Mouse (Mus musculus) hindbrain, embryonic 16.5 days (tissue): ENCODE data around the gene Ankrd13d. TPM values are rescaled to one million over a fixed set of nuclear protein-coding genes. Genes with fewer than 3 reads are reported as not detected.
"Not testable (repeated sequence)": the region's sequence is repeated elsewhere in the genome, so short reads cannot be mapped to it uniquely, and the experiment has no call there.

Experiments
- ATAC-seq: fragments of 200-750 bp; cut with Nextera tagmentation; 2 replicates; pipeline ENCODE4 v1.8.0; 2017; ENCODE audit warnings: moderate TSS enrichment, moderate library complexity
- H3K27ac ChIP-seq: fragments of 300-500 bp; sonication (generic); 2 replicates; pipeline ENCODE4 v1.5.1; 2014; ENCODE audit warnings: low read depth, mild to moderate bottlenecking, control low read depth, low read length, moderate library complexity
- H3K27me3 ChIP-seq: fragments of 300-500 bp; sonication (generic); replicated peaks from 2 replicates; pipeline ENCODE4 v1.6.1; 2014; ENCODE audit warnings: low read length; ENCODE audit not compliant: control insufficient read depth, insufficient read depth
- H3K36me3 ChIP-seq: fragments of 300-500 bp; sonication (generic); 2 replicates; pipeline ENCODE4 v1.6.1; 2014; ENCODE audit warnings: mild to moderate bottlenecking, low read length, moderate library complexity, mixed read lengths; ENCODE audit not compliant: control insufficient read depth, insufficient read depth
- H3K4me1 ChIP-seq: fragments of 300-500 bp; sonication (generic); 2 replicates; pipeline ENCODE4 v1.6.1; 2014; ENCODE audit warnings: low read depth, low read length; ENCODE audit not compliant: control insufficient read depth, insufficient read depth
- H3K4me2 ChIP-seq: fragments of 300-500 bp; sonication (generic); 2 replicates; pipeline ENCODE4 v1.6.1; 2014; ENCODE audit warnings: mild to moderate bottlenecking, low read length, control low read depth, moderate library complexity
- H3K4me3 ChIP-seq: fragments of 300-500 bp; sonication (generic); 2 replicates; pipeline ENCODE4 v1.5.1; 2014; ENCODE audit warnings: mild to moderate bottlenecking, low read length, control low read depth, moderate library complexity
- H3K9ac ChIP-seq: fragments of 300-500 bp; sonication (generic); 2 replicates; pipeline ENCODE4 v1.6.1; 2014; ENCODE audit warnings: low read depth, mild to moderate bottlenecking, control low read depth, low read length, moderate library complexity
- H3K9me3 ChIP-seq: fragments of 300-500 bp; sonication (generic); 2 replicates; pipeline ENCODE4 v1.6.1; 2014; ENCODE audit warnings: mild to moderate bottlenecking, low read length, moderate library complexity; ENCODE audit not compliant: control insufficient read depth
- WGBS: fragments of 180-500 bp; shearing (Covaris S2); extraction: QIAGEN DNeasy Blood & Tissue Kit; methylation state at CpG from one replicate; pipeline ENCODE4 v1.1.7; 2014; 5-methylcytosine and 5-hydroxymethylcytosine counted together
- polyA plus RNA-seq: library from polyadenylated mRNA; unstranded; fragments of >200 nt; fragmentation: Nextera tagmentation; extraction: Ambion mirVana; gene quantifications from 2 replicates; pipeline ENCODE4 v1.2.1, GENCODE M21; 2015

The Ankrd13d gene
- polyA plus RNA-seq, 1 experiment from 2014 or later = 85.3 TPM

DNA sequence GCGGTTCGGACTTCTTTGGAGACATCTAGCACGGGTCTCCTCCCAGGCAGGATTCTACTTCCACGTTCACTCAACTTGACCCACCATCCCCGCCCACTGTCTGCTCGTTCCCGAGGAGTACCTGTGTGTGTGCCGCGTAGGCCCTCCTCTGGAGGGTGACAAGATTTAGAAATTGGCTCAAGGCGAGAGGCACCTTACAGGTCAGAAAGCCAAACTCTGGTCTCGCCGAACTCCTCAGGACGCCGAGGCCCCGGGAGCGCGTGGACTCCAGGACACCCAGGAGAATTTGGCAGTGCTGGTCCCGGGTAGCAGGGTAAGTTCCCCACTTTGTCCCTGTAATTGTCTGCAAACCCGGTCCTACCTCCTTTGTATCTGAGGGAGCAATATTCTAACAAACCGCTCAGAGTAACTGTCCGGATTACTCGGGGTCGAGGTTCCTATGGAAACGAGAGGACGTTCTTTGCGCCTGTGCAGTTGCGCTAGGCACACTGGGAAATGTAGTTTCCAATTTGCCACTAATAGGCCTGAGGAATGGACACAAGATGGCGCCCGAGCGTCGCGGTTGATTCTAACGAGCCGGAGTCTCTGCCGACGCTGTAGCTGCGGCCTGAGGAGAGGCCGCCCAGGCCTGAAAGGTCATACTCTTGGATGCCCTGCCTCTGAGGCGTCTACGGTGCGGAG, 25.6 kb downstream of the Ankrd13d start:
- ATAC-seq = peak; percentile 94
- Histone ChIP-seq H3K4me2 (peak overlapping the region; percentile 85), H3K27ac (peak overlapping the region; percentile 55; the same call in 1 of the 2 replicates), H3K4me1 (peaks cover 5% of the 10 kb centered on the region), H3K9ac (peak overlapping the region; percentile 75), H3K36me3 (no peaks in the 10 kb centered on the region), H3K9me3 (no peaks in the 10 kb centered on the region), H3K27me3 (no peaks in the 10 kb centered on the region), H3K4me3 (peak overlapping the region; percentile 74)
- WGBS = under 1% methylated on average over 41 of the region's 41 CpGs

DNA sequence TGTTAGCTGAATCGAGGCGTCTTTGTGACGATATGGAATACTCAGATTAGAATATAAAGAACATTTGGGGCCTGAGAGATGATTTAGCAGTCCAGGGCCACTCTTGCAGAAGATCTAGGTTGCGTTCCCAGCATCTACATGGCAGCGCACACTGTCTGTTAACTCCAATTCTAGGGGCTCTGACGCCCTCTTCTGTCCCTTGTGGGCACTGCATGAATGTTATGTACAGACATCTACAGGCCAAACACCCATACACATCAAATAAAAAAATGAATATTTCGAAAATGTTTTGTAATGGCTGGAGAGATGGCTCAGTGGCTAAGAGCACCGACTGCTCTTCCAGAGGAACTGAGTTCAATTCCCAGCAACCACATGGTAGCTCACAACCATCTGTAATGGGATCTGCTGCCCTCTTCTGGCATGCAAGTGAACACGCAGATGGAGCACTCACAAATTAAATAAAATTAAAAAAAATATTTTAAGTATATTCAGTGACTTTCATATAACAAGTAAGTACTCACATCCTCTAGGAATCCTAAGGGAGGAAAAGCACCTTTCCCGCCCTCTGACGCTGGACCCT, 27.3 kb downstream of the Ankrd13d start:
- Histone ChIP-seq H3K27me3 (no peaks in the 10 kb centered on the region), H3K27ac (no peak overlapping the region), H3K4me2 (no peak overlapping the region), H3K9ac (no peak overlapping the region), H3K36me3 (no peaks in the 10 kb centered on the region), H3K9me3 (no peaks in the 10 kb centered on the region), H3K4me3 (no peak overlapping the region), H3K4me1 (peaks cover 5% of the 10 kb centered on the region)
- ATAC-seq = no peak
- 72% methylated on average over 11 of the region's 11 CpGs for WGBS

DNA sequence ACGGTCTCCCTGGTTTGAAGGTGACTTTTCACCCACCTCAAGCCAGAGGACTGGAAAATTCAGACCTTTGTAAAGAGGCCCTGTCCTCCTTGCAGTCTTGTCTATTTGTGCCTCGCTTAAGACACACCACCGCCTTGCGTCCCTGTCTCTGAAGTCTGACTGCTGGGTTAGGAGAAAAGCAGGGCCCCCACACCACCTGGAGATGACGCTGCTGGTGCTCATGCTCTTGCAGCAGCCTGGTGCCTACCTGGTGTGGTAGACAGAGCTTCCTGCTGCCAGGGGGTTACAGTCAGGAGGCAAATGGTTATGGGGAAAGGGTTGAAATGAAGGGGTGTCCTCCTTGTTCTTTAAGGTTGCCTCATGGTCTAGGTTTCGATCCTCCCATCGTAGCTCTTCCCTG, 28.7 kb downstream of the Ankrd13d start:
- H3K9ac ChIP-seq = no peak overlapping the region
- no peak overlapping the region for H3K4me2 ChIP-seq
- no peak for ATAC-seq
- H3K27me3 ChIP-seq = no peaks in the 10 kb centered on the region
- 90% methylated on average over 7 of the region's 7 CpGs for WGBS
- H3K4me1 ChIP-seq = peaks cover 5% of the 10 kb centered on the region
- no peaks in the 10 kb centered on the region for H3K36me3 ChIP-seq
- H3K9me3 ChIP-seq = no peaks in the 10 kb centered on the region
- no peak overlapping the region for H3K4me3 ChIP-seq
- H3K27ac ChIP-seq = no peak overlapping the region

- 82% methylated on average over 1 of the region's 1 CpGs for WGBS
- ATAC-seq = not testable (repeated sequence)
These were observed 34.3 kb downstream of the Ankrd13d start for GRCm38 (mm10) chr19:4248683-4249082.

GRCm38 (mm10) chr19:4247010-4247409, 35.9 kb downstream of the Ankrd13d start:
- Histone ChIP-seq H3K36me3 (no peaks in the 10 kb centered on the region), H3K4me1 (no peaks in the 10 kb centered on the region), H3K9ac (no peak overlapping the region), H3K4me2 (no peak overlapping the region), H3K27me3 (no peaks in the 10 kb centered on the region), H3K27ac (no peak overlapping the region), H3K9me3 (no peaks in the 10 kb centered on the region), H3K4me3 (no peak overlapping the region)
- WGBS = 48% methylated on average over 1 of the region's 1 CpGs
- no peak for ATAC-seq

More at GRCm38 (mm10) chr19:4248683-4249082, 34.3 kb downstream of the Ankrd13d start:
- H3K4me3 ChIP-seq, H3K4me2 ChIP-seq, H3K9ac ChIP-seq, H3K9me3 ChIP-seq, H3K36me3 ChIP-seq, H3K4me1 ChIP-seq, H3K27ac ChIP-seq, H3K27me3 ChIP-seq: not testable (repeated sequence)

- Histone ChIP-seq H3K27me3 (no peaks in the 10 kb centered on the region), H3K4me3 (no peak overlapping the region), H3K9ac (no peak overlapping the region), H3K4me2 (no peak overlapping the region), H3K36me3 (no peaks in the 10 kb centered on the region), H3K27ac (no peak overlapping the region), H3K9me3 (no peaks in the 10 kb centered on the region), H3K4me1 (no peaks in the 10 kb centered on the region)
- ATAC-seq = no peak
- 86% methylated on average over 6 of the region's 6 CpGs for WGBS
These were observed 38.2 kb downstream of the Ankrd13d start for GRCm38 (mm10) chr19:4244775-4245174.

GRCm38 (mm10) chr19:4242416-4242815, 40.5 kb downstream of the Ankrd13d start:
- no peaks in the 10 kb centered on the region for H3K9me3 ChIP-seq
- ATAC-seq = no peak
- 56% methylated on average over 3 of the region's 3 CpGs for WGBS
- no peaks in the 10 kb centered on the region for H3K36me3 ChIP-seq
- no peak overlapping the region for H3K4me3 ChIP-seq
- no peak overlapping the region for H3K4me2 ChIP-seq
- no peak overlapping the region for H3K9ac ChIP-seq
- no peak overlapping the region for H3K27ac ChIP-seq
- H3K4me1 ChIP-seq = no peaks in the 10 kb centered on the region
- H3K27me3 ChIP-seq = no peaks in the 10 kb centered on the region

- Histone ChIP-seq H3K27me3 (no peaks in the 10 kb centered on the region), H3K36me3 (no peaks in the 10 kb centered on the region), H3K4me2 (no peak overlapping the region), H3K9me3 (no peaks in the 10 kb centered on the region), H3K4me1 (no peaks in the 10 kb centered on the region), H3K4me3 (no peak overlapping the region), H3K27ac (no peak overlapping the region), H3K9ac (no peak overlapping the region)
- no peak for ATAC-seq
- 70% methylated on average over 8 of the region's 8 CpGs for WGBS
These were observed 42.7 kb downstream of the Ankrd13d start for GRCm38 (mm10) chr19:4240247-4240668.

DNA sequence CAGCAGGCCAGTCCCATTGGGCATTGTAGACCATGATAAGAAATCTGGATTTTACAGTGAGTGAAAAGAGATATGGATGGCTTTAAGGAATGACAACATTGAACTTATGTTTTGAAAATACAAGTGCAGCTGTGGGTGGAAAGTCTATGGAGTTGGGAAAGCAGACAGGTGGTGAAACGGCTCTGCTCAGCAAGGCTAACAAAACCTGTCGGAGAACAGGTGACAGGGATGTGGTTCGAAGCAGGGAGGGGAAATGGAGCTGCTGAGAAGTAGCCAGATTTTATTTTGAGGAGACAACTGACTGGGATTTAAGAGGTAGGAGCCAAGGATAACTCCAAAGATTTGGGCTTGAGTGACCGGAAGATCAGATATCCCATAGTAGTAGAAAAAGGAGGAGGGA, 48.4 kb downstream of the Ankrd13d start:
- no peak for ATAC-seq
- peaks cover 9% of the 10 kb centered on the region for H3K4me1 ChIP-seq
- WGBS = 82% methylated on average over 4 of the region's 4 CpGs
- no peak overlapping the region for H3K9ac ChIP-seq
- H3K27me3 ChIP-seq = peaks cover 4% of the 10 kb centered on the region; the same call in 1 of the 2 replicates
- H3K4me3 ChIP-seq = no peak overlapping the region
- H3K9me3 ChIP-seq = no peaks in the 10 kb centered on the region
- no peaks in the 10 kb centered on the region for H3K36me3 ChIP-seq
- H3K4me2 ChIP-seq = no peak overlapping the region
- no peak overlapping the region for H3K27ac ChIP-seq
